Mouse (Mus musculus) intestine, embryonic 14.5 days (tissue): ENCODE data around the gene Prss46. TPM values are rescaled to one million over a fixed set of nuclear protein-coding genes. Genes with fewer than 3 reads are reported as not detected.
"Not testable (repeated sequence)": the region's sequence is repeated elsewhere in the genome, so short reads cannot be mapped to it uniquely, and the experiment has no call there.

Experiments
- ATAC-seq: fragments of 200-750 bp; cut with Nextera tagmentation; replicated peaks from 2 replicates; pipeline ENCODE4 v1.8.0; 2017; ENCODE audit warnings: low read depth, moderate number of reproducible peaks, moderate TSS enrichment, moderate library complexity; ENCODE audit not compliant: low FRiP score, low TSS enrichment
- DNase-seq: peaks from one replicate; pipeline ENCODE4 v3.0.0-alpha.2; 2018; ENCODE audit warnings: low spot score
- H3K27ac ChIP-seq: fragments of 300-500 bp; sonication (generic); 2 replicates; pipeline ENCODE4 v1.5.1; 2014; ENCODE audit warnings: low read depth, mild to moderate bottlenecking, control low read depth
- H3K27me3 ChIP-seq: fragments of 300-500 bp; sonication (generic); replicated peaks from 2 replicates; pipeline ENCODE4 v1.6.1; 2014; ENCODE audit warnings: low read length, control low read depth; ENCODE audit not compliant: control insufficient read depth, insufficient read depth
- H3K36me3 ChIP-seq: fragments of 300-500 bp; sonication (generic); 2 replicates; pipeline ENCODE4 v1.6.1; 2014; ENCODE audit warnings: low read length, control low read depth; ENCODE audit not compliant: control insufficient read depth, insufficient read depth
- H3K4me1 ChIP-seq: fragments of 300-500 bp; sonication (generic); replicated peaks from 2 replicates; pipeline ENCODE4 v1.6.1; 2014; ENCODE audit warnings: low read length, control low read depth, mixed read lengths; ENCODE audit not compliant: control insufficient read depth, insufficient read depth
- H3K4me2 ChIP-seq: fragments of 300-500 bp; sonication (generic); 2 replicates; pipeline ENCODE4 v1.6.1; 2014; ENCODE audit warnings: low read length
- H3K4me3 ChIP-seq: fragments of 300-500 bp; sonication (generic); 2 replicates; pipeline ENCODE4 v1.5.1; 2014; ENCODE audit warnings: low read depth, low read length, control low read depth, mixed read lengths
- H3K9ac ChIP-seq: fragments of 300-500 bp; sonication (generic); 2 replicates; pipeline ENCODE4 v1.6.1; 2014; ENCODE audit warnings: mild to moderate bottlenecking, low read length
- H3K9me3 ChIP-seq: fragments of 300-500 bp; sonication (generic); 2 replicates; pipeline ENCODE4 v1.6.1; 2016; ENCODE audit warnings: low read length, control low read depth; ENCODE audit not compliant: control insufficient read depth
- WGBS: fragments of 180-500 bp; shearing (Covaris S2); extraction: QIAGEN DNeasy Blood & Tissue Kit; methylation state at CpG from one replicate; pipeline ENCODE4 v1.1.7; 2014; 5-methylcytosine and 5-hydroxymethylcytosine counted together
- polyA plus RNA-seq: library from polyadenylated mRNA; unstranded; fragments of >200 nt; fragmentation: Nextera tagmentation; extraction: Ambion mirVana; gene quantifications from 2 replicates; pipeline ENCODE4 v1.2.1, GENCODE M21; 2014

Prss46 gene
- polyA plus RNA-seq: not detected in 2 replicates

- WGBS: 79% methylated on average over 10 of the region's 10 CpGs
- Histone ChIP-seq H3K36me3 (no peaks in the 10 kb centered on the region), H3K27ac (no peak within 1 kb of the TSS), H3K9me3 (no peaks in the 10 kb centered on the region), H3K4me2 (no peak within 1 kb of the TSS), H3K9ac (no peak within 1 kb of the TSS), H3K27me3 (no peaks in the 10 kb centered on the region), H3K4me3 (no peak within 1 kb of the TSS), H3K4me1 (no peaks in the 10 kb centered on the region)
- no peak for ATAC-seq
- no peak for DNase-seq
These were observed at the start of gene Prss46 for GRCm38 (mm10) chr9:110844206-110844605. Gene Prss46, plus strand, starts transcription at chr9:110844506.

- DNase-seq: no peak
- WGBS: 79% methylated on average over 10 of the region's 10 CpGs
- no peaks in the 10 kb centered on the region for H3K9me3 ChIP-seq
- H3K36me3 ChIP-seq: no peaks in the 10 kb centered on the region
- H3K4me2 ChIP-seq: no peak overlapping the region
- H3K4me1 ChIP-seq: no peaks in the 10 kb centered on the region
- no peaks in the 10 kb centered on the region for H3K27me3 ChIP-seq
- ATAC-seq: no peak
- no peak overlapping the region for H3K4me3 ChIP-seq
- H3K9ac ChIP-seq: no peak overlapping the region
- H3K27ac ChIP-seq: no peak overlapping the region
These were observed 47.3 kb upstream of the Prss46 start for GRCm38 (mm10) chr9:110797013-110797412.

- ATAC-seq (no peak), DNase-seq (no peak)
- Histone ChIP-seq H3K4me1 (no peaks in the 10 kb centered on the region), H3K27me3 (no peaks in the 10 kb centered on the region), H3K9me3 (no peaks in the 10 kb centered on the region), H3K27ac (no peak within 1 kb of the TSS), H3K4me2 (no peak within 1 kb of the TSS), H3K9ac (no peak within 1 kb of the TSS), H3K36me3 (no peaks in the 10 kb centered on the region), H3K4me3 (no peak within 1 kb of the TSS)
- WGBS: 91% methylated on average over 14 of the region's 14 CpGs
These were observed 46.4 kb upstream of the Prss46 start, which contains the start of gene Prss42 for GRCm38 (mm10) chr9:110797866-110798265. Gene Prss42, plus strand, starts transcription at chr9:110798166.

- Histone ChIP-seq H3K9me3 (no peaks in the 10 kb centered on the region), H3K4me2 (no peak overlapping the region), H3K4me1 (no peaks in the 10 kb centered on the region), H3K4me3 (no peak overlapping the region), H3K27me3 (no peaks in the 10 kb centered on the region), H3K36me3 (no peaks in the 10 kb centered on the region), H3K27ac (no peak overlapping the region), H3K9ac (no peak overlapping the region)
- ATAC-seq (no peak), DNase-seq (no peak)
- WGBS: 90% methylated on average over 8 of the region's 8 CpGs
These were observed 43.3 kb upstream of the Prss46 start for GRCm38 (mm10) chr9:110800834-110801479.

GRCm38 (mm10) chr9:110803294-110803693 is 41.0 kb upstream of the Prss46 start:
- Histone ChIP-seq H3K4me2 (no peak overlapping the region), H3K9ac (no peak overlapping the region), H3K27ac (no peak overlapping the region), H3K4me1 (no peaks in the 10 kb centered on the region), H3K27me3 (no peaks in the 10 kb centered on the region), H3K4me3 (no peak overlapping the region), H3K9me3 (no peaks in the 10 kb centered on the region), H3K36me3 (no peaks in the 10 kb centered on the region)
- ATAC-seq (no peak), DNase-seq (no peak)
- 65% methylated on average over 4 of the region's 4 CpGs for WGBS

GRCm38 (mm10) chr9:110810051-110810450 is 34.3 kb upstream of the Prss46 start:
- no peak overlapping the region for H3K4me3 ChIP-seq
- H3K4me1 ChIP-seq: no peaks in the 10 kb centered on the region
- no peaks in the 10 kb centered on the region for H3K27me3 ChIP-seq
- no peaks in the 10 kb centered on the region for H3K36me3 ChIP-seq
- no peak for ATAC-seq
- no peak overlapping the region for H3K9ac ChIP-seq
- 66% methylated on average over 4 of the region's 4 CpGs for WGBS
- no peak for DNase-seq
- H3K27ac ChIP-seq: no peak overlapping the region
- no peaks in the 10 kb centered on the region for H3K9me3 ChIP-seq
- no peak overlapping the region for H3K4me2 ChIP-seq

GRCm38 (mm10) chr9:110813789-110814188 is 30.5 kb upstream of the Prss46 start, which contains the start of gene Prss44:
Gene Prss44, plus strand, starts transcription at chr9:110813994.
- Histone ChIP-seq H3K9me3 (no peaks in the 10 kb centered on the region), H3K27ac (no peak within 1 kb of the TSS), H3K27me3 (no peaks in the 10 kb centered on the region), H3K9ac (no peak within 1 kb of the TSS), H3K36me3 (no peaks in the 10 kb centered on the region), H3K4me2 (no peak within 1 kb of the TSS), H3K4me3 (no peak within 1 kb of the TSS), H3K4me1 (no peaks in the 10 kb centered on the region)
- 59% methylated on average over 18 of the region's 18 CpGs for WGBS
- no peak for DNase-seq
- no peak for ATAC-seq

GRCm38 (mm10) chr9:110820546-110820945 is 23.8 kb upstream of the Prss46 start:
- not testable (repeated sequence) for H3K4me3 ChIP-seq, H3K9ac ChIP-seq, H3K4me2 ChIP-seq, ATAC-seq, DNase-seq, H3K36me3 ChIP-seq, H3K27me3 ChIP-seq, H3K9me3 ChIP-seq, H3K27ac ChIP-seq, H3K4me1 ChIP-seq

- DNase-seq (no peak), ATAC-seq (no peak)
- H3K27ac ChIP-seq: no peak overlapping the region
- H3K9me3 ChIP-seq: no peaks in the 10 kb centered on the region
- no peaks in the 10 kb centered on the region for H3K4me1 ChIP-seq
- no peaks in the 10 kb centered on the region for H3K27me3 ChIP-seq
- H3K4me2 ChIP-seq: no peak overlapping the region
- no peak overlapping the region for H3K9ac ChIP-seq
- 75% methylated on average over 7 of the region's 7 CpGs for WGBS
- no peaks in the 10 kb centered on the region for H3K36me3 ChIP-seq
- H3K4me3 ChIP-seq: no peak overlapping the region
These were observed 22.9 kb upstream of the Prss46 start for GRCm38 (mm10) chr9:110821436-110821835.
